Mouse (Mus musculus): Measurements from ENCODE around the gene Ankmy2.

DNA sequence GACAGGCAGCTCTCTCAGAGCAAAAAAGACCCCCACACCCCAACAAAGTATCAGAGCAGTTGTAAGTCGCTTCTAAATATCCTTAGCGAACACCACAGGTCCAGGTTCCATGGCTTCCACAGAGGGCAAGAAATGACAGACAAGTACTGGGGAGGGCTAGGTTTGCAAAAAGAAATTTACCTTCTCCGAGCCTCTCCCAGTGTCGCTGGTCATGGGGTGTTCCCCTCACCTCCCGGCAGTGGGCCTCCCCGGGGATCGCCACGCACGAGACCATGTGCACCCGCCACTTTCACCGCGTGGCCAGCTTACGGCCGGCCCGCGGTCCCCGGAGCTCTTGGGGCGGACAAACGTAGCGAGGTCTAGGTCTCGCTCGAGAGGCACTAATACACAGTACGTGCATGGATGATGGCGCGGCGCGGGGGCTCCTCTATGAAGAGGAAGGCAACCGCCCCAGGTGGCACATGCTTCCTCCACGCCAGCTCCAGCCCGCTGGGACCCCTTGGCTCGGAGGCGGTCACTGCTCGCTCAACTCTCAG lies 745 bp upstream of the Ankmy2 start:
- TF ChIP-seq POLR2A (IDR thresholded peaks at IDR 0.05; ENCODE audit: control insufficient read depth, extremely low read depth, insufficient read depth, low read length, poor library complexity), result no peak
- TF ChIP-seq CTCF (IDR thresholded peaks at IDR 0.05; ENCODE audit: borderline replicate concordance, control insufficient read depth, extremely low read depth, insufficient read depth, low read length, poor library complexity), result no peak
